Mouse (Mus musculus) naive thymus-derived CD4-positive, alpha-beta T cell, adult 5 months (primary cell): Measurements from ENCODE around the gene Slc17a7. TPM values are rescaled to one million over a fixed set of nuclear protein-coding genes. Genes with fewer than 3 reads are reported as not detected.

Experiments
- polyA plus RNA-seq: library from polyadenylated mRNA; unstranded; fragments of 100-300 nt; shearing (Covaris generic); gene quantifications from one replicate; pipeline ENCODE4 v1.2.1, GENCODE M21; 2017

Slc17a7 gene
- polyA plus RNA-seq: 0.20 TPM

DNA sequence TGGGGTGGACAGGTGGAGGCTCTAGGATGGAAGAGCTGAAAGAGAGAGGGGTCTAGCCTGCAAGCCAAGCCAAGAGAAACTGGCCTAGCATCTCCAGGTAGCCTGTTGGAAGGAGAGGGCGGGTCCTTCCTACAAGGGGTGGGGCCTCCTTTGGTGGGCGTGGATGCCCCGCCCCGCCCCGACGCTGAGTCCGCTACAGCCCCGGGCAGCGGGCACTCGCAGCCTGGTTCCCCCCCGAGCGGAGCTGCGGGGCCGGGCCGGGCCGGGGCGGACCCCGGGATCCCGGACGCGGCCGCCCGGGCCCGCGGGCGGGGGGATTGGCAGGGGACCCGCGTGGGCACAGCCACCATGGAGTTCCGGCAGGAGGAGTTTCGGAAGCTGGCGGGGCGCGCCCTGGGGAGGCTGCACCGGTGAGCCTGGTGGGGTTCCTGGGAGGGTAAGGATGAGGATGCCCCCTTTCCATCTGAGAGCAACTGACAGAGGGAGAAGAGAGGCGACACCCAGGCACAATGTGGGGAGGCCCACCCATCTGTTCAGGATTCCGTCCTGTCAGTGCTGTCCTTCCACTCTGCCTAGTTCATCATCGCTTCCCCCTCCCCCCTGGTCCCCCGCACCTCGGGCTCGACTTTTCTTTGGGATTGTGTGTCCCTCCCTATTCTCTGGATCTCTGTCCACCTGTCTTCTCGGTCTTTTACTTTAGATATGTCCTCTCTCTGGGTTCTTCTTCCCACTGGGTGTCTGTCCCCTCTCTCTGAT lies at the start of gene Slc17a7:
Slc17a7 (plus strand) TSS at position 215 of the 756 bp plus-strand sequence.

DNA sequence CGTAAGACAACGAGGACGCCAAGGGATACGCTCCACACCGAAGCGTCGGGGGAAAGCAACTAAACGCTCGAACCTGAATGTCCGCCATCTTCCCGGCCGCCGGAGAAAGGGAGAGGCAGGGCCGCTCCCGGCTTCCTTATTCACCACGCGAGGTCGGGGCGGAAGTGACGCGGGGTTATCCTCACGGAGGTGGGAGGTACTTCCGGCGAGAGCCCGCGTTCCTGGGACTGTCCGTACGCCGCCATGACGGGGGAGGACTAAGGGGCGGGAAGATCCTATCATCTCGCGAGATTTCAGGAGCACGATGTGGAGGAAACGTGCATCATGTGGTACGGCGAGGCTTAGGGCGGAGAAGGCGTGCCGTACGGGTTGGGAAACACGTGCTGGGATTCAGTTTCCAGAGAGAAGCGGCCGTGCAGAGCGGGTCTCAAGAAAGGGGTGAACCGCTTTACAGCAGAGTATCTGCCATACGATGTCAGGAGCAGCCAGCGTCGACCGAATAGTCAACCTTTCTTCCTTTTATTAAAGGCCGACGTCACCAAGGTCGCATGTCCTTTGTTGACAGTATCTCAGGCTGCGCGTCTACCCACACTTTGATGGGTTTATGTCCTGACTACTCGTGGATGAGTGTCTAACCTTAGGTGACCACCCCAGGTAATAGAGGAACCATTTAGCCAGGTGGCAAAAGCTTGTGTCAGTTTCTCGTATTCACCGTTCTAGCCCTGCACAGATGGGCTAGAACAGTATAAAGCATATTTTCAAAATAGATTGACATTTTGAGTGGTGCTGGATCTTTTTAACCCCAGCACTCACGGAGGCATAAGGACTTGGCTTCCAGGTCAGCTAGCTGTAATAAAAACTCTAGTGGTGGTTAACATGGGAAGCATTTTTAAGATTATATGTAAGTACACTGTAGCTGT lies 39.3 kb upstream of the Slc17a7 start, which contains the start of gene Rps11:
Rps11 (minus strand) TSS at position 216 of the 920 bp plus-strand sequence.

GRCm38 (mm10) chr7:45128624-45129246 lies 35.0 kb upstream of the Slc17a7 start, which contains the start of gene Rpl13a:
Rpl13a (minus strand) TSS chr7:45128761.

DNA sequence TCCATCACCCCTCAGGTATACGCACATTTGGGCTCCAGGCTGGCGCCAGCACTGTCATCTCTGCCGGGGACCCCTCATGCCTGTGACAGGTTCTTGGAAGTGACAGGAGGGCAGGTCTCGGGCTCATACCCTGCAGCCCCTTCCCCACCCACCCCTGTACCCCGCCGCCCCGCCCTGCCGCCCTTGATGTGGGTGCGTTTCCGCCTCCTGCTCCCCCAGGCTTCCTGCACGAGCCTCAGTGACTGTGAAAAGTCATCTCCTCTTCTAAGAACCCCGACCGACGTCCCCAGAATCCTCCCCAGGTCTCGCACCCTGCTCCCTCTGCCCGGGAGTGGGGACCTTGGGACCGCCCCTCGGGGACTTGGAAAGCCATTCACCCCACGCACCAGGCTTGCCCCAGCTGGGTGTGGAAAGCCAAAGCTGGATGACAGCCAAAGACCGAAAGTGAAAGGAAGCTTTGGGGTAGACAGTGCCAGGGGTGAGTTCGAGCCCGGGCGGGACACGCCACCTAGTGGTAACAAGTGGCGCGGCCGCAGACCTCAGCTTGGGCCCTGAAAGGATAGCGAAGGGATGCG lies 27.7 kb upstream of the Slc17a7 start, which contains the start of the genes Gm45713 and Flt3l:
Gm45713 (minus strand) TSS at position 239 of the 575 bp plus-strand sequence.
Flt3l (minus strand) TSS at position 440 of the 575 bp plus-strand sequence.

GRCm38 (mm10) chr7:45154096-45154992 lies 9.4 kb upstream of the Slc17a7 start, which contains the start of the genes Pih1d1 and Aldh16a1:
Pih1d1 (plus strand) TSS chr7:45154303.
Aldh16a1 (minus strand) TSS chr7:45154584.

GRCm38 (mm10) chr7:45179469-45179868 lies 15.7 kb downstream of the Slc17a7 start, which contains the start of gene Gfy:
Gfy (minus strand) TSS chr7:45179569.

DNA sequence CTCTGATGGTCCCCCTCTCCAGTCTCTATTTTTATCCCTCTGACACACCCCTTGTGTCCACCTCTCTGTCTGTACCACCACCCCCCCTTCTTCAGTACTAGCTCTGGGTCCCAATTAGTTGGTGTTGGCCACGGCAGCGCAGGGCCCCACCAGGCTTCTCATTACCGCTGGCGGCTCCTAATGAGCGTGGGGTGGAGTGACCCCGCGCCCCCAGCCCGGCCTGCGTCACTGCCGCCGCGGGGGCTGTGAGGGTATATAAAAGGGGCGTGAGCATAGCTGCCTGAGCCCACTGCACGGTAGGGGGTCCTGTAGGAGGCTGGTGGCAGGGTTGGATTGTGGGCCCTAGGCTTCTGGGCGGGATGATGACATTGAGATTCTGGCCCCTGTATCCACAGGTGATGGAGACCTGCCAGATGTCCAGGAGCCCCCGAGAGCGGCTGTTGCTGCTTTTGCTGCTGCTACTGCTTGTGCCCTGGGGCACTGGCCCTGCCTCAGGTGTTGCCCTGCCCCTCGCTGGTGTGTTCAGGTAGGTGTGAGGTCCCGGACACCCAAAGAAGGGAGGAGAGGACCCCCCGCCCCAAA lies 17.2 kb downstream of the Slc17a7 start, which contains the start of gene Pth2:
Pth2 (plus strand) TSS at position 100 of the 582 bp plus-strand sequence.

DNA sequence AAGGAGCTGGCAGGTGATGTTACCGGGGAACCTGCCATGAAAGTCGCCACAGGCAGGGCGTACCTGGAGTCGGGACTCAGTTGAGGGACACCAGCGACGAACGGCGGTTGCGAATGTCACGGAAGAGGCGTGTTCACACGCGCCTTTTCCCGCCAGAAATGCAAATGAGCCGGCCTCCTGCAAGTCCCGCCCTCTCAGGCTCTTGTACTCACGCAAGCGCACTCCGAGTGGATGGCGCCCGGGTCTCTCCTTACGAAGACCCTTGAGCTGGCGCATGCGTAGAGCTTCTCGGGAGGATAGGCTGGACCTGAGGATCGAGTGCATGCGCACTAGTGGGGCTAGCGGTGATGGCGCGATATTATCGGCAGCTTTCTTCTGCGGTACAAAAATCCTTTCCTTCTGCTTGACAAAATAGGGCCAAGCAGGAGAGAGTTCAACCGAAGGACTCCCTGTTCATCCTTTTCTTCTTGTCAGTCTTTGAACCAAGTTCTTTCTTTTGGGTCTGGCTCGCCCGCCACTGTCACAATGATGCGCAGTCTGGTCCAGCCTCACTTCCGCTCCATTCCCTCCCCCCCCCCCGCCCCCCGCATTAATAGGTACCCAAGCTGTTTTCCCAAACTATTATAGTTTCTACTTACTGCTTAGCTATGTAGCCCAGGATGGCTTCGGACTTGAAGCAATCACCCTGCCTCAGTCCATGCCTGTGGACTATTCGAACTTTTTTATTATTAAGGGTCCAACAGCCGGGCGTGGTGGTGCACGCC lies 40.8 kb downstream of the Slc17a7 start, which contains the start of gene Ccdc155:
Ccdc155 (minus strand) TSS at position 513 of the 764 bp plus-strand sequence.

GRCm38 (mm10) chr7:45211851-45212251 lies 48.1 kb downstream of the Slc17a7 start, which contains the start of gene Dkkl1:
Dkkl1 (minus strand) TSS chr7:45212147.

GRCm38 (mm10) chr7:45215673-45216441 lies 52.1 kb downstream of the Slc17a7 start, which contains the start of gene Tead2:
Tead2 (plus strand) TSS chr7:45215753.

Other genes with a start within 250 kb of the Slc17a7 start
- 53.1 TPM for gene Ap2a1, start 234.5 kb upstream of the Slc17a7 start, polyA plus RNA-seq
- not detected for gene Tsks, start 220.7 kb upstream of the Slc17a7 start, polyA plus RNA-seq
- not detected for gene Cpt1c, start 189.1 kb upstream of the Slc17a7 start, polyA plus RNA-seq
- gene Prmt1, start 177.4 kb upstream of the Slc17a7 start, polyA plus RNA-seq: 161 TPM
- 172 TPM for gene Irf3, start 166.3 kb upstream of the Slc17a7 start, polyA plus RNA-seq
- 17.5 TPM for gene Bcl2l12, start 165.2 kb upstream of the Slc17a7 start, polyA plus RNA-seq
- 27.3 TPM for gene Scaf1, start 147.6 kb upstream of the Slc17a7 start, polyA plus RNA-seq
- 11.5 TPM for gene Rras, start 146.0 kb upstream of the Slc17a7 start, polyA plus RNA-seq
- 2.2 TPM for gene Prr12, start 111.1 kb upstream of the Slc17a7 start, polyA plus RNA-seq
- 104 TPM for gene Nosip, start 101.5 kb upstream of the Slc17a7 start, polyA plus RNA-seq
- 1.7 TPM for gene Prrg2, start 101.3 kb upstream of the Slc17a7 start, polyA plus RNA-seq
- 10.6 TPM for gene Rcn3, start 71.7 kb upstream of the Slc17a7 start, polyA plus RNA-seq
- gene Fcgrt, start 60.1 kb upstream of the Slc17a7 start, polyA plus RNA-seq: 6.2 TPM
- gene Rps11, start 39.5 kb upstream of the Slc17a7 start, polyA plus RNA-seq: 2,728 TPM
- 3,371 TPM for gene Rpl13a, start 35.2 kb upstream of the Slc17a7 start, polyA plus RNA-seq
- gene Gm45713, start 27.7 kb upstream of the Slc17a7 start, polyA plus RNA-seq: not detected
- gene Flt3l, start 27.5 kb upstream of the Slc17a7 start, polyA plus RNA-seq: 252 TPM
- 30.4 TPM for gene Pih1d1, start 9.6 kb upstream of the Slc17a7 start, polyA plus RNA-seq
- gene Aldh16a1, start 9.4 kb upstream of the Slc17a7 start, polyA plus RNA-seq: 42.7 TPM
- not detected for gene Gfy, start 15.6 kb downstream of the Slc17a7 start, polyA plus RNA-seq
- not detected for gene Pth2, start 17.0 kb downstream of the Slc17a7 start, polyA plus RNA-seq
- not detected for gene Ccdc155, start 40.9 kb downstream of the Slc17a7 start, polyA plus RNA-seq
- gene Dkkl1, start 48.2 kb downstream of the Slc17a7 start, polyA plus RNA-seq: 2.7 TPM
- gene Tead2, start 51.8 kb downstream of the Slc17a7 start, polyA plus RNA-seq: 0.95 TPM
- 402 TPM for gene Cd37, start 75.2 kb downstream of the Slc17a7 start, polyA plus RNA-seq
- not detected for gene Slc6a16, start 77.1 kb downstream of the Slc17a7 start, polyA plus RNA-seq
- not detected for gene Slc6a21, start 113.6 kb downstream of the Slc17a7 start, polyA plus RNA-seq
- gene Trpm4, start 169.8 kb downstream of the Slc17a7 start, polyA plus RNA-seq: 8.0 TPM
- not detected for gene Hrc, start 171.3 kb downstream of the Slc17a7 start, polyA plus RNA-seq
- not detected for gene Ppfia3, start 203.1 kb downstream of the Slc17a7 start, polyA plus RNA-seq
- not detected for gene Lin7b, start 206.6 kb downstream of the Slc17a7 start, polyA plus RNA-seq
- 236 TPM for gene Snrnp70, start 231.8 kb downstream of the Slc17a7 start, polyA plus RNA-seq
- not detected for gene Kcna7, start 241.7 kb downstream of the Slc17a7 start, polyA plus RNA-seq
- gene Ntf5, start 249.7 kb downstream of the Slc17a7 start, polyA plus RNA-seq: not detected